Mouse (Mus musculus) kidney, adult 2 months (tissue): ENCODE results near the gene Fmnl1.

ENCODE experiments used
- CTCF ChIP-seq: fragments of 200-500 bp; conservative IDR thresholded peaks from 2 replicates; pipeline ENCODE4 v1.5.1; 2011; ENCODE audit warnings: low read depth, mild to moderate bottlenecking, control low read depth, low read length, moderate library complexity, mixed read lengths; ENCODE audit not compliant: insufficient read depth, insufficient read length
- POLR2A ChIP-seq: fragments of 200-500 bp; IDR thresholded peaks from one replicate; pipeline ENCODE4 v1.6.1; 2011; ENCODE audit warnings: low read depth, low read length, control low read depth

- no peak for TF ChIP-seq CTCF
- no peak for TF ChIP-seq POLR2A
These were observed 31.5 kb downstream of the Fmnl1 start for GRCm38 (mm10) chr11:103202376-103202775.
